Mouse (Mus musculus) neural tube, embryonic 13.5 days (tissue): Measurements from ENCODE around the gene Bcl2l13. TPM values are rescaled to one million over a fixed set of nuclear protein-coding genes. Genes with fewer than 3 reads are reported as not detected.
"Not testable (repeated sequence)": the region's sequence is repeated elsewhere in the genome, so short reads cannot be mapped to it uniquely, and the experiment has no call there.

ENCODE experiments used
- ATAC-seq: fragments of 200-750 bp; cut with Nextera tagmentation; 2 replicates; pipeline ENCODE4 v1.8.0; 2017; ENCODE audit warnings: low read depth, mild to moderate bottlenecking, moderate TSS enrichment, moderate library complexity
- H3K27ac ChIP-seq: fragments of 300-500 bp; sonication (generic); replicated peaks from 2 replicates; pipeline ENCODE4 v1.5.1; 2015; ENCODE audit warnings: moderate library complexity, mild to moderate bottlenecking, inconsistent platforms
- H3K27me3 ChIP-seq: fragments of 300-500 bp; sonication (generic); 2 replicates; pipeline ENCODE4 v1.6.1; 2015; ENCODE audit warnings: mild to moderate bottlenecking, inconsistent platforms
- H3K36me3 ChIP-seq: fragments of 300-500 bp; sonication (generic); 2 replicates; pipeline ENCODE4 v1.6.1; 2015; ENCODE audit warnings: mild to moderate bottlenecking, inconsistent platforms
- H3K4me1 ChIP-seq: fragments of 300-500 bp; sonication (generic); replicated peaks from 2 replicates; pipeline ENCODE4 v1.6.1; 2015; ENCODE audit warnings: inconsistent platforms
- H3K4me2 ChIP-seq: fragments of 300-500 bp; sonication (generic); 2 replicates; pipeline ENCODE4 v1.6.1; 2015; ENCODE audit warnings: inconsistent platforms, mild to moderate bottlenecking, moderate library complexity
- H3K4me3 ChIP-seq: fragments of 300-500 bp; sonication (generic); 2 replicates; pipeline ENCODE4 v1.5.1; 2015; ENCODE audit warnings: mild to moderate bottlenecking, inconsistent platforms
- H3K9ac ChIP-seq: fragments of 300-500 bp; sonication (generic); 2 replicates; pipeline ENCODE4 v1.6.1; 2015; ENCODE audit warnings: moderate library complexity, mild to moderate bottlenecking, inconsistent platforms
- H3K9me3 ChIP-seq: fragments of 300-500 bp; sonication (generic); 2 replicates; pipeline ENCODE4 v1.6.1; 2016; ENCODE audit warnings: inconsistent platforms
- WGBS: fragments of 180-500 bp; shearing (Covaris S2); methylation state at CpG from one replicate; pipeline ENCODE4 v1.1.7; 2015; 5-methylcytosine and 5-hydroxymethylcytosine counted together
- polyA plus RNA-seq: library from polyadenylated mRNA; unstranded; fragments of >200 nt; fragmentation: Nextera tagmentation; extraction: Ambion mirVana; gene quantifications from 2 replicates; pipeline ENCODE4 v1.2.1, GENCODE M21; 2015

Gene Bcl2l13
- polyA plus RNA-seq, 1 experiment from 2014 or later = 23.6 TPM

- ATAC-seq = no peak
- Histone ChIP-seq H3K9me3 (no peaks in the 10 kb centered on the region), H3K4me3 (no peak overlapping the region), H3K27me3 (peaks cover 3% of the 10 kb centered on the region; the same call in 1 of the 2 replicates), H3K36me3 (no peaks in the 10 kb centered on the region), H3K27ac (no peak overlapping the region), H3K4me1 (peaks cover 11% of the 10 kb centered on the region), H3K4me2 (no peak overlapping the region), H3K9ac (no peak overlapping the region)
- 79% methylated on average over 4 of the region's 4 CpGs for WGBS
These were observed 3.9 kb upstream of the Bcl2l13 start for GRCm38 (mm10) chr6:120832097-120832496.

GRCm38 (mm10) chr6:120834766-120835321 lies 1.2 kb upstream of the Bcl2l13 start:
- Histone ChIP-seq H3K9ac (no peak overlapping the region), H3K27me3 (no peaks in the 10 kb centered on the region; the same call in 1 of the 2 replicates), H3K27ac (no peak overlapping the region), H3K36me3 (0 out of 2 replicates have a peak, but pooled peaks cover 2% of the 10 kb centered on the region), H3K4me3 (no peak overlapping the region), H3K4me1 (peaks cover 19% of the 10 kb centered on the region), H3K4me2 (no peak overlapping the region), H3K9me3 (no peaks in the 10 kb centered on the region)
- 90% methylated on average over 4 of the region's 4 CpGs for WGBS
- ATAC-seq = no peak

GRCm38 (mm10) chr6:120836389-120837151 lies 558 bp downstream of the Bcl2l13 start:
- no peaks in the 10 kb centered on the region for H3K9me3 ChIP-seq
- WGBS = 5% methylated on average over 37 of the region's 37 CpGs
- H3K27me3 ChIP-seq = no peaks in the 10 kb centered on the region
- H3K4me3 ChIP-seq = peak overlapping the region; percentile 67
- H3K36me3 ChIP-seq = 0 out of 2 replicates have a peak, but pooled peaks cover 6% of the 10 kb centered on the region
- peak overlapping the region; percentile 98 for H3K27ac ChIP-seq
- peaks cover 19% of the 10 kb centered on the region for H3K4me1 ChIP-seq
- peak overlapping the region; percentile 97 for H3K9ac ChIP-seq
- peak; percentile 84 for ATAC-seq
- H3K4me2 ChIP-seq = peak overlapping the region; percentile 74

GRCm38 (mm10) chr6:120837152-120837530 lies 1.1 kb downstream of the Bcl2l13 start:
- no peaks in the 10 kb centered on the region for H3K27me3 ChIP-seq
- H3K4me1 ChIP-seq = peaks cover 19% of the 10 kb centered on the region
- H3K4me2 ChIP-seq = peak overlapping the region; percentile 74
- peak overlapping the region; percentile 67 for H3K4me3 ChIP-seq
- H3K9ac ChIP-seq = peak overlapping the region; percentile 97
- H3K27ac ChIP-seq = no peak overlapping the region
- WGBS = 77% methylated on average over 1 of the region's 1 CpGs
- no peaks in the 10 kb centered on the region for H3K9me3 ChIP-seq
- no peak for ATAC-seq
- H3K36me3 ChIP-seq = 0 out of 2 replicates have a peak, but pooled peaks cover 6% of the 10 kb centered on the region

GRCm38 (mm10) chr6:120840258-120840657 lies 4.2 kb downstream of the Bcl2l13 start:
- Histone ChIP-seq H3K27me3 (no peaks in the 10 kb centered on the region), H3K36me3 (0 out of 2 replicates have a peak, but pooled peaks cover 6% of the 10 kb centered on the region), H3K9ac (no peak overlapping the region), H3K27ac (no peak overlapping the region), H3K4me2 (no peak overlapping the region), H3K4me3 (no peak overlapping the region), H3K9me3 (no peaks in the 10 kb centered on the region), H3K4me1 (peaks cover 19% of the 10 kb centered on the region)
- no peak for ATAC-seq
- WGBS = 92% methylated on average over 7 of the region's 7 CpGs

- H3K27me3 ChIP-seq = no peaks in the 10 kb centered on the region
- ATAC-seq = no peak
- H3K9me3 ChIP-seq = no peaks in the 10 kb centered on the region
- 92% methylated on average over 5 of the region's 5 CpGs for WGBS
- H3K36me3 ChIP-seq = 0 out of 2 replicates have a peak, but pooled peaks cover 6% of the 10 kb centered on the region
- H3K4me2 ChIP-seq = no peak overlapping the region
- H3K27ac ChIP-seq = no peak overlapping the region
- H3K4me3 ChIP-seq = no peak overlapping the region
- H3K4me1 ChIP-seq = peaks cover 12% of the 10 kb centered on the region
- no peak overlapping the region for H3K9ac ChIP-seq
These were observed 5.7 kb downstream of the Bcl2l13 start for GRCm38 (mm10) chr6:120841754-120842153.

GRCm38 (mm10) chr6:120850720-120851119 lies 14.7 kb downstream of the Bcl2l13 start:
- not testable (repeated sequence) for H3K27ac ChIP-seq, H3K27me3 ChIP-seq, ATAC-seq, H3K9ac ChIP-seq, H3K4me3 ChIP-seq, H3K4me1 ChIP-seq, H3K4me2 ChIP-seq, H3K9me3 ChIP-seq
- H3K36me3 ChIP-seq = peaks cover 50% of the 10 kb centered on the region

GRCm38 (mm10) chr6:120854413-120854812 lies 18.4 kb downstream of the Bcl2l13 start:
- no peak overlapping the region for H3K4me2 ChIP-seq
- no peak for ATAC-seq
- no peak overlapping the region for H3K4me3 ChIP-seq
- no peaks in the 10 kb centered on the region for H3K27me3 ChIP-seq
- H3K9me3 ChIP-seq = no peaks in the 10 kb centered on the region
- H3K36me3 ChIP-seq = peaks cover 42% of the 10 kb centered on the region
- no peak overlapping the region for H3K9ac ChIP-seq
- WGBS = 90% methylated on average over 10 of the region's 10 CpGs
- peaks cover 9% of the 10 kb centered on the region for H3K4me1 ChIP-seq
- H3K27ac ChIP-seq = no peak overlapping the region

GRCm38 (mm10) chr6:120858217-120858711 lies 22.3 kb downstream of the Bcl2l13 start:
- Histone ChIP-seq H3K27ac (no peak overlapping the region), H3K4me3 (no peak overlapping the region), H3K36me3 (peaks cover 25% of the 10 kb centered on the region), H3K27me3 (no peaks in the 10 kb centered on the region), H3K4me1 (peaks cover 9% of the 10 kb centered on the region), H3K4me2 (no peak overlapping the region), H3K9me3 (no peaks in the 10 kb centered on the region), H3K9ac (no peak overlapping the region)
- WGBS = 32% methylated on average over 8 of the region's 8 CpGs
- peak; percentile 56; the same call in 1 of the 2 replicates for ATAC-seq

- no peak overlapping the region for H3K27ac ChIP-seq
- no peak for ATAC-seq
- no peak overlapping the region for H3K9ac ChIP-seq
- H3K4me2 ChIP-seq = no peak overlapping the region
- H3K36me3 ChIP-seq = peaks cover 21% of the 10 kb centered on the region
- WGBS = 97% methylated on average over 3 of the region's 3 CpGs
- H3K9me3 ChIP-seq = no peaks in the 10 kb centered on the region
- peaks cover 9% of the 10 kb centered on the region for H3K4me1 ChIP-seq
- no peak overlapping the region for H3K4me3 ChIP-seq
- no peaks in the 10 kb centered on the region for H3K27me3 ChIP-seq
These were observed 24.1 kb downstream of the Bcl2l13 start for GRCm38 (mm10) chr6:120860079-120860478.

- Histone ChIP-seq H3K27me3 (no peaks in the 10 kb centered on the region), H3K4me1 (no peaks in the 10 kb centered on the region), H3K27ac (no peak overlapping the region), H3K9me3 (no peaks in the 10 kb centered on the region), H3K9ac (no peak overlapping the region), H3K4me2 (no peak overlapping the region), H3K36me3 (peaks cover 40% of the 10 kb centered on the region), H3K4me3 (no peak overlapping the region)
- no peak for ATAC-seq
- WGBS = 92% methylated on average over 9 of the region's 9 CpGs
These were observed 30.2 kb downstream of the Bcl2l13 start for GRCm38 (mm10) chr6:120866051-120866814.

- Histone ChIP-seq H3K4me1 (no peaks in the 10 kb centered on the region), H3K9ac (no peak overlapping the region), H3K9me3 (no peaks in the 10 kb centered on the region), H3K27ac (no peak overlapping the region), H3K27me3 (no peaks in the 10 kb centered on the region), H3K4me2 (no peak overlapping the region), H3K36me3 (peaks cover 40% of the 10 kb centered on the region), H3K4me3 (no peak overlapping the region)
- no peak for ATAC-seq
- 91% methylated on average over 1 of the region's 1 CpGs for WGBS
These were observed 32.8 kb downstream of the Bcl2l13 start for GRCm38 (mm10) chr6:120868824-120869223.
